Mouse (Mus musculus) small intestine, adult 2 months (tissue): ENCODE measurements around the gene Sntb2.

ENCODE experiments used
- CTCF ChIP-seq: fragments of 200-500 bp; IDR thresholded peaks from 2 replicates; pipeline ENCODE4 v1.5.1; 2012; ENCODE audit warnings: low read depth, mild to moderate bottlenecking, control low read depth, inconsistent platforms, low read length, moderate library complexity, mixed read lengths; ENCODE audit not compliant: insufficient replicate concordance, insufficient read length; ENCODE audit errors: extremely low read depth
- POLR2A ChIP-seq: fragments of 200-500 bp; IDR thresholded peaks from 2 replicates; pipeline ENCODE4 v1.6.1; 2012; ENCODE audit warnings: low read depth, mild to moderate bottlenecking, control low read depth, inconsistent platforms, low read length, moderate library complexity

DNA sequence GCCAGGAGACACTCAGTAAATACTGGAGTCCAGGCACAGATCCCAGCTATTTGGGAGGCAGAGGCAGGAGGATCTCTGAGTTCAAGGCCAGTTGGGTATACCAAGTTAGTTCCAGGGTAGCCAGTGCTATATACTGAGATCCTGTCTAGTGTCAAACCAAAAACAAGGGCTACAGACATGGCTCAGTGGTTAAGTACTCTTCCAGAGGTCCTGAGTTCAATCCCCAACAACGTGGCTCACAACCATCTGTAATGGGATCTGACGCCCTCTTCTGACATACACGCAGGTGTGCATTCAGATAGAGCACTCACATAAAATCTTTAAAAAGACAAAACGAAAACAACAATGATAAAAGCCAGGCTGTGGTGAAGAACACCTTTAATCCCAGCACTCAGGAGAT lies 113.9 kb downstream of the Sntb2 start:
- TF ChIP-seq CTCF (no peak), POLR2A (no peak)
